Mouse (Mus musculus) G1E-ER4 (cell line): ENCODE data around the gene Ntng2. TPM values are rescaled to one million over a fixed set of nuclear protein-coding genes. Genes with fewer than 3 reads are reported as not detected.

Experiments used
- GATA1 ChIP-seq: IDR thresholded peaks from one replicate; pipeline ENCODE4 v1.8.0; 2012; ENCODE audit warnings: low read length, inconsistent platforms
- polyA plus RNA-seq: library from polyadenylated mRNA; stranded (reverse); fragments of >175 nt; gene quantifications from 2 replicates; pipeline ENCODE4 v1.2.3, GENCODE M21; 2012

The Ntng2 gene
- polyA plus RNA-seq, 1 experiment, result not detected

DNA sequence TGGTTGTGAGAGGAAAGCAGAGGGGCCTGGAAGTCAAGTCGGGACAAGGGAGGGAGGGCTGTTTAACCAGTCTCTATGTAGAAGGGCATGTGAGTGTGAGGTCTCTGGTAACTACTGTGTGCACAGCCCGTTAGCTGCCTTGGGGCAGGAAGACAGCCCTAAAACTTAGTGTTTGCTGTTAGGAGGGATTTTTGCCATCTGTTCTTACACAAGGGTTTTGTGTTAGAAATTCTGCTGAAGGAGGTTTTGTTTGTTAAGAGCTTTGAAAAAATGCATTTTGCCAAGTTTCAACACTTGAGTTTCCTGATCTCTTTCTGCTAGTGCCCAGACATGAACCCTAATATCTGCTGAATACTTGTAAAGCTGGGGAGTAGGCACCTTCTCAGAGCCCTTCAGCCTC, 71.7 kb downstream of the Ntng2 start:
- TF ChIP-seq GATA1, result no peak

DNA sequence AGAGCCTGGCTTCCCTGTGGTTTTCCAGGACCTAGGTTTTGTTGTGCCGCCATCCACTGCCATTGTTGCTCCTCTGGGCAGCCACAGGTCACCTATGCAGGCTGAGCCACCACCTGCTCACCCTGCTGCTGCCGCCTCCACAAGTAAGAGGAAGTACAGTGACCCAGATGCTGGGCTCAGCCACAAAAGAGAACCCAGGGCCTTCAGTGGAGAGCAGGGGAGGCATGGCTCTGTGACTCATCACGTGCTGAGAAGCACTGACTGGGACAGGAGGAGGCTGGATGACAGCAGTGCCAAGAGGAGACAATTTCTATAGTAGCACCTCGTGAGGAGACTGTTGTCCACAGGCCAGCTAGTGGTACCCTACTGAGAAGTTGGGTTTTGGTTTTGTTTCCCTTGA, 73.0 kb downstream of the Ntng2 start:
- no peak for TF ChIP-seq GATA1

GRCm38 (mm10) chr2:29174887-29175286, 77.9 kb downstream of the Ntng2 start:
- TF ChIP-seq GATA1, result no peak

GRCm38 (mm10) chr2:29168067-29168466, 84.7 kb downstream of the Ntng2 start:
- TF ChIP-seq GATA1, result no peak

- TF ChIP-seq GATA1, result no peak
Measured at GRCm38 (mm10) chr2:29151941-29152340, 100.9 kb downstream of the Ntng2 start.

Other genes with a start within 250 kb of the Ntng2 start
- gene Cfap77, start 197.9 kb downstream of the Ntng2 start, polyA plus RNA-seq, result 0.61 and 0.81 TPM in 2 replicates
- gene Ttf1, start 192.7 kb downstream of the Ntng2 start, polyA plus RNA-seq, result 4.6 and 5.5 TPM in 2 replicates
- gene Setx, start 128.8 kb downstream of the Ntng2 start, polyA plus RNA-seq, result 7.3 and 8.2 TPM in 2 replicates
- gene Med27, start 93.8 kb upstream of the Ntng2 start, polyA plus RNA-seq, result 59.2 and 110 TPM in 2 replicates